Mouse (Mus musculus): ENCODE measurements around the gene Nxph1.

DNA sequence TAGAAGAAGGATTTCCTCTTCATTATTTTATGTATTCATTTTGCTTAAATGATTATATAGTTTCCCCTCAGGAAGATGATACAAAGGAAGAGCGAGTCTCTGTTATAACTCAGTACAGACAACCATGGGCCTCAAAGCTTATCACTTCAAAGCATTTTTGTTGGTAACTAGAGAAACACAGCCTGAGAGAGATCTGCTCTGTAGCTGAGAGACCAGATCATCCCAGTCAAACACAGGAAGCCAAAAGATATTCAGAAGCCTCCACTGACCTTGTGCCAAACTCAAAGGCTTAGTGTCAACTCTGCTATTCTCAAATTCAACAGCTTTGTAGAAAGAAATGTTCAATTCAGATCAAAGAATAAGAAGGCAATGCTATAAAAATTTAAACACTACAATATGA is 319.8 kb downstream of the Nxph1 start:
- TF ChIP-seq CTCF (conservative IDR thresholded peaks at IDR 0.05; ENCODE audit: low read length) (no peak), POU5F1 (IDR thresholded peaks at IDR 0.05; ENCODE audit: borderline replicate concordance, low read length) (no peak)
